Comparison of ENCODE assay signal across 13 mouse cellular contexts in the genomic region with DNA sequence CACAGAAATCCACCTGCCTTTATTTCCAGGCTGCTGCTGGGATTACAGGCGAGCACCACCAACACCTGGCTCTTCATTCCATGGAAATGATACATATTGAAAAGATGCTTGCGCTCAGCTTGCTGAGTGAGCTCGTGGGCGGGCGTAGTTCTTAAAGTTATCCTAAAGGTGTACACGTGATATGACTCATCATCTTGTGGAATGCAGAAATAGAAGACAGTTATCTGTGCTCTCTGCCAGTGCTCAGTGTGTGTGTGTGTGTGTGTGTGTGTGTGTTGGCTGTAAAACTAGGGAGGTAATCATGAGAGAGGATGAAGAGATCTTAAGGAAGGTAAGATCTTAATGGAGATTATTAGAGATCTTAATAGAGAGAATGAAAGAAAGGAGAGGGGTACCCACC. TPM values are rescaled to one million over a fixed set of nuclear protein-coding genes. Genes with fewer than 3 reads are reported as not detected.
DNase-seq lines count a peak whose midpoint lies in the region; ATAC-seq and TF ChIP-seq lines count a peak whose summit lies in the region.
"Had no signal": no experiment of that assay in that cellular context is flagged by ENCODE, and none has a peak within 500 bp of the region (broad histone marks: within the 10 kb centered on the region; RNA-seq: fewer than 3 reads in every experiment).

No protein-coding gene starts in this region.

- intact Hi-C loops in left cerebral cortex, adult 2 months (cut with DNase I), result loop anchor here (1.0 kb wide), 1 partner anchor 56 kb away; no protein-coding TSS in a partner anchor

- no peak overlapping the region for H3K9ac ChIP-seq in liver, embryonic 12.5 days
- no peak overlapping the region for H3K9ac ChIP-seq in kidney, embryonic 15.5 days
- H3K9ac ChIP-seq: heart, embryonic 13.5 days had no signal

- H3K27ac ChIP-seq in liver, embryonic 12.5 days, result 0 out of 2 replicates have a peak overlapping the region, but pooled peaks have one; percentile 25
- peak overlapping the region; percentile 71 for H3K27ac ChIP-seq in brown adipose tissue, adult 24 weeks (replicated peaks; ENCODE audit: low read depth, low read length)
- no peak overlapping the region; the same call in 1 of the 2 replicates for H3K27ac ChIP-seq in left cerebral cortex, adult 2 months
- no peak overlapping the region for H3K27ac ChIP-seq in kidney, embryonic 15.5 days
- H3K27ac ChIP-seq: heart, embryonic 13.5 days; kidney, postnatal 0 days; stomach, postnatal 0 days had no signal

- H3K4me3 ChIP-seq in liver, embryonic 12.5 days, result no peak overlapping the region
- H3K4me3 ChIP-seq in brown adipose tissue, adult 24 weeks (ENCODE audit: insufficient read depth, low read depth, low read length), result no peak overlapping the region
- H3K4me3 ChIP-seq in left cerebral cortex, adult 2 months, result no peak overlapping the region
- H3K4me3 ChIP-seq in kidney, embryonic 15.5 days (replicated peaks), result no peak overlapping the region
- H3K4me3 ChIP-seq: heart, embryonic 13.5 days had no signal

- H3K9me3 ChIP-seq in liver, embryonic 12.5 days (replicated peaks), result no peaks in the 10 kb centered on the region
- no peaks in the 10 kb centered on the region for H3K9me3 ChIP-seq in kidney, embryonic 15.5 days (replicated peaks)
- H3K9me3 ChIP-seq: heart, embryonic 13.5 days had no signal

- no peak; the same call in 1 of the 2 replicates for ATAC-seq in liver, embryonic 12.5 days
- no peak for ATAC-seq in kidney, embryonic 15.5 days (replicated peaks; ENCODE audit: low FRiP score)

- H3K36me3 ChIP-seq in liver, embryonic 12.5 days, result no peaks in the 10 kb centered on the region
- no peaks in the 10 kb centered on the region for H3K36me3 ChIP-seq in kidney, embryonic 15.5 days
- H3K36me3 ChIP-seq: heart, embryonic 13.5 days had no signal

- H3K4me2 ChIP-seq in liver, embryonic 12.5 days, result no peak overlapping the region
- H3K4me2 ChIP-seq in kidney, embryonic 15.5 days, result no peak overlapping the region
- H3K4me2 ChIP-seq: heart, embryonic 13.5 days had no signal

- WGBS in liver, embryonic 12.5 days (ENCODE audit: insufficient replicate concordance), result 60% methylated on average over 6 of the region's 6 CpGs
- 84% methylated on average over 6 of the region's 6 CpGs for WGBS in kidney, embryonic 15.5 days

- H3K27me3 ChIP-seq in liver, embryonic 12.5 days (replicated peaks), result peaks cover 19% of the 10 kb centered on the region
- peaks cover 10% of the 10 kb centered on the region; the same call in 1 of the 2 replicates for H3K27me3 ChIP-seq in kidney, embryonic 15.5 days
- H3K27me3 ChIP-seq: heart, embryonic 13.5 days had no signal

- DNase-seq in liver, result no peak
- peak; percentile 58 to 66 for DNase-seq in left cerebral cortex, adult 2 months (ENCODE audit: extremely low spot score in 1 of 2, low spot score in 2 of 2)
- DNase-seq in right cerebral cortex, postnatal 36 days (ENCODE audit: low spot score in 2 of 2), result peak; percentile 80
- DNase-seq in gastrocnemius, postnatal 10 days, result no peak
- DNase-seq: cerebellum, adult 9-10 months; gastrocnemius, postnatal 14 days; lung, adult 2 months had no signal

- no peak for TF ChIP-seq CTCF in left cerebral cortex, adult 2 months (IDR thresholded peaks at IDR 0.05)

- H3K4me1 ChIP-seq in liver, embryonic 12.5 days, result peaks cover 23% of the 10 kb centered on the region
- H3K4me1 ChIP-seq in brown adipose tissue, adult 24 weeks (ENCODE audit: control insufficient read depth, insufficient read depth, insufficient read length, low read length), result peaks cover 7% of the 10 kb centered on the region; the same call in 1 of the 2 replicates
- peaks cover 21% of the 10 kb centered on the region for H3K4me1 ChIP-seq in kidney, embryonic 15.5 days

RNA-seq across cellular contexts. Expression of a gene that starts 11.4 kb away (rescaled TPM):
- polyA plus RNA-seq in liver, embryonic 12.5 days (2016; fragmentation: Nextera tagmentation; extraction: Ambion mirVana), result 33.1 and 33.9 TPM in 2 replicates
- 895 and 923 TPM in 2 replicates for polyA plus RNA-seq in brown adipose tissue, adult 24 weeks (2012; ENCODE audit: insufficient read depth, insufficient read length, missing spikeins)
- 10 to 100 TPM; 91.8 to 94.5 TPM for total RNA-seq in left cerebral cortex, adult 2 months (2021)
- 10 to 100 TPM; 68.2 to 69.3 TPM for total RNA-seq in gastrocnemius, postnatal 10 days (2021)
- 17.7 and 17.8 TPM in 2 replicates for polyA plus RNA-seq in kidney, embryonic 15.5 days (2015; fragmentation: Nextera tagmentation; extraction: Ambion mirVana)

Comparison
In these comparisons a context has a peak if more than half of its experiments do, and no peak if none do; other contexts are left out.
1. H3K27ac ChIP-seq: peak in liver, embryonic 12.5 days (single experiment) and brown adipose tissue, adult 24 weeks (single experiment); none in left cerebral cortex, adult 2 months (single experiment) and kidney, embryonic 15.5 days (single experiment).
2. DNase-seq: peak in left cerebral cortex, adult 2 months (2 of 2) and right cerebral cortex, postnatal 36 days (2 of 2); none in liver (single experiment) and gastrocnemius, postnatal 10 days (single experiment).
3. RNA of a gene that starts 11.4 kb away (polyA plus RNA-seq): 895 to 923 TPM in brown adipose tissue, adult 24 weeks; 33.1 to 33.9 TPM in liver, embryonic 12.5 days and 17.7 to 17.8 TPM in kidney, embryonic 15.5 days; every median in the first group is over 10 times any median in the second.